Mouse (Mus musculus): Measurements from ENCODE around the gene 5730522E02Rik. TPM values are rescaled to one million over a fixed set of nuclear protein-coding genes. Genes with fewer than 3 reads are reported as not detected.

The 5730522E02Rik gene
- polyA plus RNA-seq, 1 experiment from 2014 or later, result 4.6 TPM

- Histone ChIP-seq H3K4me1 (ENCODE audit: control insufficient read depth, insufficient read depth, low read length) (peaks cover 4% of the 10 kb centered on the region; the same call in 1 of the 2 replicates), H3K4me2 (no peak overlapping the region), H3K9ac (ENCODE audit: low read length) (no peak overlapping the region), H3K36me3 (ENCODE audit: control insufficient read depth, insufficient read depth, low read length) (no peaks in the 10 kb centered on the region), H3K4me3 (ENCODE audit: low read depth, low read length) (no peak overlapping the region), H3K27me3 (ENCODE audit: control insufficient read depth, insufficient read depth, low read length) (no peaks in the 10 kb centered on the region), H3K27ac (ENCODE audit: low read depth, low read length) (no peak overlapping the region), H3K9me3 (ENCODE audit: control insufficient read depth, low read length) (no peaks in the 10 kb centered on the region)
- ATAC-seq (ENCODE audit: low FRiP score) (no peak), DNase-seq (ENCODE audit: low spot score, missing footprints) (peak; percentile 82)
- WGBS, result 70% methylated on average over 14 of the region's 14 CpGs
Observed at GRCm38 (mm10) chr11:25848824-25849644, 361.5 kb downstream of the 5730522E02Rik start.

GRCm38 (mm10) chr11:25838451-25838850 lies 372.1 kb downstream of the 5730522E02Rik start:
- Histone ChIP-seq H3K4me3 (ENCODE audit: low read depth, low read length) (no peak overlapping the region), H3K27ac (ENCODE audit: low read depth, low read length) (no peak overlapping the region), H3K4me2 (no peak overlapping the region), H3K36me3 (ENCODE audit: control insufficient read depth, insufficient read depth, low read length) (no peaks in the 10 kb centered on the region), H3K4me1 (ENCODE audit: control insufficient read depth, insufficient read depth, low read length) (no peaks in the 10 kb centered on the region), H3K9me3 (ENCODE audit: control insufficient read depth, low read length) (no peaks in the 10 kb centered on the region), H3K9ac (ENCODE audit: low read length) (no peak overlapping the region), H3K27me3 (ENCODE audit: control insufficient read depth, insufficient read depth, low read length) (no peaks in the 10 kb centered on the region)
- DNase-seq (ENCODE audit: low spot score, missing footprints) (peak; percentile 8), ATAC-seq (ENCODE audit: low FRiP score) (no peak)
- WGBS, result 89% methylated on average over 1 of the region's 1 CpGs

GRCm38 (mm10) chr11:25819789-25820188 lies 390.8 kb downstream of the 5730522E02Rik start:
- H3K27ac ChIP-seq (ENCODE audit: low read depth, low read length), result no peak overlapping the region

GRCm38 (mm10) chr11:25813446-25813845 lies 397.1 kb downstream of the 5730522E02Rik start:
- H3K9ac ChIP-seq (ENCODE audit: low read length), result no peak overlapping the region
- WGBS, result 74% methylated on average over 2 of the region's 2 CpGs
- H3K27ac ChIP-seq (ENCODE audit: low read depth, low read length), result no peak overlapping the region
- DNase-seq (ENCODE audit: low spot score, missing footprints) (peak; percentile 64), ATAC-seq (ENCODE audit: low FRiP score) (no peak)
- no peak overlapping the region for H3K4me3 ChIP-seq (ENCODE audit: low read depth, low read length)
- H3K9me3 ChIP-seq (ENCODE audit: control insufficient read depth, low read length), result no peaks in the 10 kb centered on the region
- H3K4me2 ChIP-seq, result no peak overlapping the region
- H3K27me3 ChIP-seq (ENCODE audit: control insufficient read depth, insufficient read depth, low read length), result no peaks in the 10 kb centered on the region
- no peaks in the 10 kb centered on the region for H3K4me1 ChIP-seq (ENCODE audit: control insufficient read depth, insufficient read depth, low read length)
- no peaks in the 10 kb centered on the region for H3K36me3 ChIP-seq (ENCODE audit: control insufficient read depth, insufficient read depth, low read length)

More at GRCm38 (mm10) chr11:25819789-25820188, 390.8 kb downstream of the 5730522E02Rik start:
- H3K4me3 ChIP-seq (ENCODE audit: low read depth, low read length), result no peak overlapping the region
- no peaks in the 10 kb centered on the region for H3K36me3 ChIP-seq (ENCODE audit: control insufficient read depth, insufficient read depth, low read length)
- no peak for ATAC-seq (ENCODE audit: low FRiP score)
- H3K9ac ChIP-seq (ENCODE audit: low read length), result no peak overlapping the region
- H3K4me2 ChIP-seq, result no peak overlapping the region
- no peaks in the 10 kb centered on the region for H3K9me3 ChIP-seq (ENCODE audit: control insufficient read depth, low read length)
- no peak for DNase-seq (ENCODE audit: low spot score, missing footprints)
- no peaks in the 10 kb centered on the region for H3K4me1 ChIP-seq (ENCODE audit: control insufficient read depth, insufficient read depth, low read length)
- no peaks in the 10 kb centered on the region for H3K27me3 ChIP-seq (ENCODE audit: control insufficient read depth, insufficient read depth, low read length)

GRCm38 (mm10) chr11:25787691-25788090 lies 422.9 kb downstream of the 5730522E02Rik start:
- no peaks in the 10 kb centered on the region for H3K27me3 ChIP-seq (ENCODE audit: control insufficient read depth, insufficient read depth, low read length)
- 83% methylated on average over 1 of the region's 1 CpGs for WGBS
- H3K9ac ChIP-seq (ENCODE audit: low read length), result no peak overlapping the region
- H3K4me2 ChIP-seq, result no peak overlapping the region
- DNase-seq (ENCODE audit: low spot score, missing footprints) (no peak), ATAC-seq (ENCODE audit: low FRiP score) (no peak)
- no peaks in the 10 kb centered on the region for H3K9me3 ChIP-seq (ENCODE audit: control insufficient read depth, low read length)
- no peaks in the 10 kb centered on the region for H3K36me3 ChIP-seq (ENCODE audit: control insufficient read depth, insufficient read depth, low read length)
- no peaks in the 10 kb centered on the region for H3K4me1 ChIP-seq (ENCODE audit: control insufficient read depth, insufficient read depth, low read length)
- no peak overlapping the region for H3K4me3 ChIP-seq (ENCODE audit: low read depth, low read length)
- H3K27ac ChIP-seq (ENCODE audit: low read depth, low read length), result no peak overlapping the region

- no peaks in the 10 kb centered on the region for H3K9me3 ChIP-seq (ENCODE audit: control insufficient read depth, low read length)
- 71% methylated on average over 1 of the region's 1 CpGs for WGBS
Observed at GRCm38 (mm10) chr11:25772231-25772630, 438.3 kb downstream of the 5730522E02Rik start.

GRCm38 (mm10) chr11:25770991-25771568 lies 439.5 kb downstream of the 5730522E02Rik start:
- Histone ChIP-seq H3K9ac (ENCODE audit: low read length) (no peak overlapping the region), H3K36me3 (ENCODE audit: control insufficient read depth, insufficient read depth, low read length) (no peaks in the 10 kb centered on the region), H3K9me3 (ENCODE audit: control insufficient read depth, low read length) (no peaks in the 10 kb centered on the region), H3K4me2 (no peak overlapping the region), H3K4me1 (ENCODE audit: control insufficient read depth, insufficient read depth, low read length) (peaks cover 3% of the 10 kb centered on the region; the same call in 1 of the 2 replicates), H3K27me3 (ENCODE audit: control insufficient read depth, insufficient read depth, low read length) (no peaks in the 10 kb centered on the region), H3K27ac (ENCODE audit: low read depth, low read length) (no peak overlapping the region), H3K4me3 (ENCODE audit: low read depth, low read length) (no peak overlapping the region)
- 92% methylated on average over 3 of the region's 3 CpGs for WGBS
- ATAC-seq (ENCODE audit: low FRiP score) (no peak), DNase-seq (ENCODE audit: low spot score, missing footprints) (no peak)

More at GRCm38 (mm10) chr11:25772231-25772630, 438.3 kb downstream of the 5730522E02Rik start:
- no peak overlapping the region for H3K9ac ChIP-seq (ENCODE audit: low read length)
- no peaks in the 10 kb centered on the region for H3K36me3 ChIP-seq (ENCODE audit: control insufficient read depth, insufficient read depth, low read length)
- H3K4me1 ChIP-seq (ENCODE audit: control insufficient read depth, insufficient read depth, low read length), result peaks cover 3% of the 10 kb centered on the region; the same call in 1 of the 2 replicates
- no peak overlapping the region for H3K4me3 ChIP-seq (ENCODE audit: low read depth, low read length)
- no peak for DNase-seq (ENCODE audit: low spot score, missing footprints)
- no peak overlapping the region for H3K4me2 ChIP-seq
- no peak overlapping the region for H3K27ac ChIP-seq (ENCODE audit: low read depth, low read length)
- ATAC-seq (ENCODE audit: low FRiP score), result no peak
- H3K27me3 ChIP-seq (ENCODE audit: control insufficient read depth, insufficient read depth, low read length), result no peaks in the 10 kb centered on the region

- H3K4me1 ChIP-seq (ENCODE audit: control insufficient read depth, insufficient read depth, low read length), result peaks cover 3% of the 10 kb centered on the region; the same call in 1 of the 2 replicates
- 27% methylated on average over 5 of the region's 5 CpGs for WGBS
- H3K9ac ChIP-seq (ENCODE audit: low read length), result no peak overlapping the region
- DNase-seq (ENCODE audit: low spot score, missing footprints), result no peak
- H3K4me3 ChIP-seq (ENCODE audit: low read depth, low read length), result no peak overlapping the region
- H3K4me2 ChIP-seq, result no peak overlapping the region
- H3K9me3 ChIP-seq (ENCODE audit: control insufficient read depth, low read length), result no peaks in the 10 kb centered on the region
- no peaks in the 10 kb centered on the region for H3K36me3 ChIP-seq (ENCODE audit: control insufficient read depth, insufficient read depth, low read length)
- no peak overlapping the region for H3K27ac ChIP-seq (ENCODE audit: low read depth, low read length)
- peak; percentile 61 for ATAC-seq (ENCODE audit: low FRiP score)
- no peaks in the 10 kb centered on the region for H3K27me3 ChIP-seq (ENCODE audit: control insufficient read depth, insufficient read depth, low read length)
Observed at GRCm38 (mm10) chr11:25767584-25768333, 442.8 kb downstream of the 5730522E02Rik start.
